Mouse (Mus musculus) CH12.LX (cell line): ENCODE data around the gene Rap1gds1.

Source experiments
- CHD1 ChIP-seq: IDR thresholded peaks from 2 replicates; pipeline ENCODE4 v1.6.1; 2012; ENCODE audit warnings: low read depth, low read length, improper control_type of control experiment, inconsistent platforms
- CTCF ChIP-seq, 2 experiments: IDR thresholded peaks in 1 of 2; conservative IDR thresholded peaks in 1 of 2; 2 replicates each; pipeline ENCODE4 v1.5.1; 2011 to 2012; ENCODE audit warnings: low read depth in 2 of 2, low read length in 2 of 2, improper control_type of control experiment in 1 of 2, inconsistent platforms in 1 of 2, mild to moderate bottlenecking in 1 of 2, moderate library complexity in 1 of 2
- E2F4 ChIP-seq: IDR thresholded peaks from 2 replicates; pipeline ENCODE4 v1.6.1; 2011; ENCODE audit warnings: low read depth, low read length, improper control_type of control experiment; ENCODE audit not compliant: insufficient replicate concordance
- ELF1 ChIP-seq: IDR thresholded peaks from 2 replicates; pipeline ENCODE4 v1.6.1; 2014; ENCODE audit warnings: low read depth, mild to moderate bottlenecking, inconsistent platforms, low read length, improper control_type of control experiment
- EP300 ChIP-seq: IDR thresholded peaks from 2 replicates; pipeline ENCODE4 v1.6.1; 2011; ENCODE audit warnings: low read length, improper control_type of control experiment
- HCFC1 ChIP-seq: IDR thresholded peaks from 2 replicates; pipeline ENCODE4 v1.6.1; 2012; ENCODE audit warnings: low read depth, mild to moderate bottlenecking, inconsistent platforms, low read length, improper control_type of control experiment
- KAT2A ChIP-seq: IDR thresholded peaks from 2 replicates; pipeline ENCODE4 v1.6.1; 2012; ENCODE audit warnings: low read length, improper control_type of control experiment, inconsistent platforms; ENCODE audit not compliant: insufficient replicate concordance
- NELFE ChIP-seq: IDR thresholded peaks from 2 replicates; pipeline ENCODE4 v1.6.1; 2011; ENCODE audit warnings: low read depth, low read length, improper control_type of control experiment
- ZKSCAN1 ChIP-seq: IDR thresholded peaks from 2 replicates; pipeline ENCODE4 v1.6.1; 2012; ENCODE audit warnings: low read depth, inconsistent platforms, low read length, improper control_type of control experiment, borderline replicate concordance
- ZNF384 ChIP-seq: IDR thresholded peaks from 2 replicates; pipeline ENCODE4 v1.6.1; 2012; ENCODE audit warnings: low read depth, low read length, improper control_type of control experiment, inconsistent platforms

DNA sequence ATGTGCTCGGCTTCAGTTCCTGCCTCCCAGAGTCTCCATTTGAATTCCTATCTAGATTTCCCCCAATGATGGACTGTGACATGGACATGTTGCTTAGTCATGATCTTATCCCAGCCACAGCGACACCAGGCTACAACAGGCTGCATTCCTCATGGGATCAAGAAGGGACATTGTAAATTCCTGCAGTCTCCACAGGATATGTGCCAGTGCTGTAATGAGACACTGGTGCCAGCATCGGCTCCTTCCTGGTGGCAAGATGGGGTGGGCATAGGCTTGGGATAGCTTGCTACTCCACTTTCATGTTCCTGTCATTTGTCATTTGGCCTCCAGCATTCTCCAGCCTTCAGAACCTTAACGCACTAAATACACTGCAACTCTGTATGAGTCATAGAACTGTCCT, 158.0 kb downstream of the Rap1gds1 start:
- TF ChIP-seq CTCF (conservative IDR thresholded peaks at IDR 0.05 in 1 of 2, IDR thresholded peaks at IDR 0.05 in 1 of 2; ENCODE audit: low read depth in 2 of 2, low read length in 2 of 2), result no peak
- TF ChIP-seq ZKSCAN1, result no peak
- no peak for TF ChIP-seq ELF1
- no peak for TF ChIP-seq HCFC1
- no peak for TF ChIP-seq EP300
- no peak for TF ChIP-seq CHD1
- no peak for TF ChIP-seq KAT2A
- TF ChIP-seq NELFE, result no peak
- TF ChIP-seq E2F4, result no peak
- no peak for TF ChIP-seq ZNF384
